In the genomic region with DNA sequence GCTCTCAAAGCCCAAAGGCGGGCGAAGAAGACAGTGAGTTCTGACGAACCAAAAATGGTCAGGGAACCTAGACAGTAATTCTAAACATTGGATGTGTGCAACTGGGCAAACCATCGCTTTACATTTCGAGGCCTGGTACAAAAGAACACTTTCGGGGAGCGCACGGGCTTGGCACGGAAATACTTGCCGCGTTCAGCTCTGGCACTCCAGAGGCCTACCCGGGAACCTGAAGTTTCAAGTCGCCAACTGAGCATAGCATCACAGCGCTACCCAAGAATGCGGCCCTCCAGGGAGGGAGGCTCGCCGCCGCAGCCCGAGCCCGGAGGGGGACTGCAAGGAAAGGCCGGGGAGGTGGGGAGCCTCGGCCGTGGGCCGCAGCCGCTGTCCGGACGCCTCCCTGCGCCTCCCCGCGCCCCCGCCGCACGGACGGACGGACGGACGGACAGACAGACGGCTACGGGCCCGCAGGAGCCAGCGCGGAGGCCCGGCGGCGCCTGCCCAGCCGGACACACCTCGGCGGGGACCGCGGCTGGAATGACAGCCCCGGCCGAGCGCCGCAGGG, we compare ENCODE assay signal across 8 mouse cellular contexts. TPM values are rescaled to one million over a fixed set of nuclear protein-coding genes. Genes with fewer than 3 reads are reported as not detected.
DNase-seq lines count a peak whose midpoint lies in the region; ATAC-seq and TF ChIP-seq lines count a peak whose summit lies in the region.

No protein-coding gene starts in this region.

- no peak for TF ChIP-seq POLR2A in cortical plate, adult 2 months (IDR thresholded peaks at IDR 0.05; ENCODE audit: extremely low read depth, insufficient read depth, low read length)
- TF ChIP-seq POLR2A in small intestine, adult 2 months (IDR thresholded peaks at IDR 0.05; ENCODE audit: low read depth, low read length) = no peak

- peak overlapping the region; percentile 97 for H3K27ac ChIP-seq in cortical plate, adult 2 months (ENCODE audit: insufficient read depth, low read length)
- H3K27ac ChIP-seq in small intestine, adult 2 months (ENCODE audit: insufficient read depth, low read depth, low read length) = peak overlapping the region; percentile 55

- H3K4me3 ChIP-seq in cortical plate, adult 2 months (ENCODE audit: insufficient read depth, low read length) = peak overlapping the region; percentile 87
- peak overlapping the region; percentile 98 for H3K4me3 ChIP-seq in small intestine, adult 2 months (ENCODE audit: low read depth, low read length)

- ATAC-seq in inflammation-experienced regulatory T-cells, adult 6 months = peak; percentile 34

- TF ChIP-seq CTCF in cortical plate, adult 2 months (IDR thresholded peaks at IDR 0.05; ENCODE audit: extremely low read depth, insufficient read depth, low read length) = no peak
- TF ChIP-seq CTCF in small intestine, adult 2 months (IDR thresholded peaks at IDR 0.05; ENCODE audit: extremely low read depth, insufficient read length, insufficient replicate concordance, low read depth, low read length) = no peak

- no peaks in the 10 kb centered on the region for H3K27me3 ChIP-seq in small intestine, adult 2 months (ENCODE audit: control insufficient read depth, insufficient read depth, low read length)

- peaks cover 13% of the 10 kb centered on the region for H3K36me3 ChIP-seq in small intestine, adult 2 months (ENCODE audit: control insufficient read depth, insufficient read depth, low read length)

- H3K4me1 ChIP-seq in cortical plate, adult 2 months (ENCODE audit: control insufficient read depth, insufficient read depth, low read length) = peaks cover 5% of the 10 kb centered on the region; the same call in 1 of the 2 replicates
- 0 out of 2 replicates have a peak, but pooled peaks cover 3% of the 10 kb centered on the region for H3K4me1 ChIP-seq in small intestine, adult 2 months (ENCODE audit: control insufficient read depth, insufficient read depth, insufficient read length, low read length)

- DNase-seq in ovary, postnatal 10 days (ENCODE audit: low spot score) = peak; percentile 26
- no peak for DNase-seq in ovary, adult 18-20 months (ENCODE audit: low spot score)
- peak; percentile 44 for DNase-seq in gastrocnemius, postnatal 25 days
- peak; percentile 35 for DNase-seq in left cerebral cortex, postnatal 4 days
- peak; percentile 67 for DNase-seq in mesoderm, embryonic 11.5 days (ENCODE audit: low read depth, low spot score)

- intact Hi-C loops in left cerebral cortex, postnatal 4 days (cut with DNase I) = no loop called here

- WGBS in small intestine, adult 2 months = under 1% methylated on average over 54 of the region's 54 CpGs

RNA-seq across cellular contexts. Expression of a gene that starts 0.6 kb away (rescaled TPM):
- polyA plus RNA-seq in cortical plate, adult 2 months (2012; rRNA removed) = 22.0 and 22.3 TPM in 2 replicates
- 10 to 100 TPM; 10.6 to 11.0 TPM for total RNA-seq in gastrocnemius, postnatal 25 days (2021)
- 10 to 100 TPM; 33.9 to 61.5 (median 43.2) TPM for polyA plus RNA-seq in inflammation-experienced regulatory T-cells, adult 6 months (2017; shearing (Covaris generic))
- total RNA-seq in left cerebral cortex, postnatal 4 days (2021) = 10 to 100 TPM; 39.2 to 39.3 TPM
- 13.0 and 21.8 TPM in 2 replicates for polyA plus RNA-seq in small intestine, adult 2 months (2012; rRNA removed)

RNA-seq across cellular contexts. Expression of a gene that starts 26.9 kb away (rescaled TPM):
- 41.4 and 42.7 TPM in 2 replicates for polyA plus RNA-seq in cortical plate, adult 2 months (2012; rRNA removed)
- total RNA-seq in gastrocnemius, postnatal 25 days (2021) = 1 to 10 TPM; 4.4 to 4.7 TPM
- polyA plus RNA-seq in inflammation-experienced regulatory T-cells, adult 6 months (2017; shearing (Covaris generic)) = 1 to 10 TPM; 1.5 to 2.5 (median 1.8) TPM
- total RNA-seq in left cerebral cortex, postnatal 4 days (2021) = 10 to 100 TPM; 62.6 to 63.4 TPM
- polyA plus RNA-seq in small intestine, adult 2 months (2012; rRNA removed) = 4.9 and 7.0 TPM in 2 replicates
